8 mouse cellular contexts compared by ENCODE assay signal in genomic region chr16:77499537-77500301, GRCm38 (mm10).
DNase-seq lines count a peak whose midpoint lies in the region; ATAC-seq and TF ChIP-seq lines count a peak whose summit lies in the region.

No protein-coding gene starts in this region.

- WGBS in embryonic facial prominence, embryonic 11.5 days, result 35% methylated on average over 18 of the region's 18 CpGs
- 48% methylated on average over 18 of the region's 18 CpGs for WGBS in intestine, postnatal 0 days

- H3K36me3 ChIP-seq in embryonic facial prominence, embryonic 11.5 days (replicated peaks; ENCODE audit: control insufficient read depth, insufficient read depth, low read depth, low read length), result no peaks in the 10 kb centered on the region
- H3K36me3 ChIP-seq in intestine, postnatal 0 days (ENCODE audit: control insufficient read depth, insufficient read depth), result no peaks in the 10 kb centered on the region

- TF ChIP-seq CTCF in intestine, postnatal 0 days (IDR thresholded peaks at IDR 0.05; ENCODE audit: low read depth), result no peak

- no peaks in the 10 kb centered on the region for H3K9me3 ChIP-seq in embryonic facial prominence, embryonic 11.5 days (replicated peaks; ENCODE audit: control insufficient read depth, low read length)
- H3K9me3 ChIP-seq in intestine, postnatal 0 days (ENCODE audit: control insufficient read depth), result no peaks in the 10 kb centered on the region

- intact Hi-C loops in left cerebral cortex, postnatal 14 days (cut with DNase I), result loop anchor here (2.0 kb wide), 1 partner anchor 79 kb away; no protein-coding TSS in a partner anchor

- DNase-seq in adrenal gland, postnatal 10 days, result peak; percentile 87
- peak; percentile 83 for DNase-seq in embryonic facial prominence, embryonic 11.5 days (ENCODE audit: low spot score)
- peak; percentile 99 for DNase-seq in heart, adult 11 months
- DNase-seq in left cerebral cortex, postnatal 14 days (ENCODE audit: low spot score in 2 of 2), result peak; percentile 82 to 85
- peak; percentile 72 to 75 for DNase-seq in right cerebral cortex, postnatal 36 days (ENCODE audit: low spot score in 2 of 2)

- no peak overlapping the region for H3K9ac ChIP-seq in embryonic facial prominence, embryonic 11.5 days (replicated peaks; ENCODE audit: low read length)
- no peak overlapping the region for H3K9ac ChIP-seq in intestine, postnatal 0 days (ENCODE audit: low read depth, low read length)

- no peak overlapping the region for H3K4me2 ChIP-seq in embryonic facial prominence, embryonic 11.5 days (ENCODE audit: low read depth, low read length)
- peak overlapping the region; percentile 54 for H3K4me2 ChIP-seq in intestine, postnatal 0 days (replicated peaks; ENCODE audit: low read depth)

- H3K4me3 ChIP-seq in embryonic facial prominence, embryonic 11.5 days (ENCODE audit: low read depth, low read length), result no peak overlapping the region
- peak overlapping the region; percentile 24 for H3K4me3 ChIP-seq in intestine, postnatal 0 days (ENCODE audit: low read depth, low read length)

- H3K27ac ChIP-seq in embryonic facial prominence, embryonic 11.5 days (replicated peaks; ENCODE audit: low read depth, low read length), result peak overlapping the region; percentile 14; the same call in 1 of the 2 replicates
- no peak overlapping the region for H3K27ac ChIP-seq in intestine, postnatal 0 days (ENCODE audit: low read depth, low read length)

- peak; percentile 84 for ATAC-seq in embryonic facial prominence, embryonic 11.5 days (replicated peaks; ENCODE audit: insufficient number of reproducible peaks, low FRiP score, low TSS enrichment, low read depth)
- ATAC-seq in intestine, postnatal 0 days, result no peak
- ATAC-seq in megakaryocyte progenitor cell, adult 5-6 weeks (replicated peaks; ENCODE audit: poor library complexity), result peak; percentile 88
- no peak for ATAC-seq in CD4-positive, CD25-positive, alpha-beta regulatory T cell, adult 4 months

- no peaks in the 10 kb centered on the region for H3K4me1 ChIP-seq in embryonic facial prominence, embryonic 11.5 days (ENCODE audit: control insufficient read depth, insufficient read depth, low read length)
- no peaks in the 10 kb centered on the region for H3K4me1 ChIP-seq in intestine, postnatal 0 days (replicated peaks; ENCODE audit: control insufficient read depth, insufficient read depth, low read length)

- H3K27me3 ChIP-seq in embryonic facial prominence, embryonic 11.5 days (ENCODE audit: control insufficient read depth, insufficient read depth, low read length), result no peaks in the 10 kb centered on the region
- H3K27me3 ChIP-seq in intestine, postnatal 0 days (replicated peaks; ENCODE audit: control insufficient read depth, insufficient read depth, low read length), result no peaks in the 10 kb centered on the region

Comparison
In these comparisons a context has a peak if more than half of its experiments do, and no peak if none do; other contexts are left out.
1. ATAC-seq: peak in embryonic facial prominence, embryonic 11.5 days (single experiment) and megakaryocyte progenitor cell, adult 5-6 weeks (single experiment); none in intestine, postnatal 0 days (single experiment) and CD4-positive, CD25-positive, alpha-beta regulatory T cell, adult 4 months (single experiment).
2. Peak in every context shown above with its lines, with median percentiles within 50 percentile points of each other: DNase-seq.